Mouse (Mus musculus) lung, postnatal 14 days (tissue): ENCODE data around the gene Thra.

Experiments
- DNase-seq: peaks from one replicate; pipeline ENCODE4 v3.0.0; 2021

Gene Thra

DNA sequence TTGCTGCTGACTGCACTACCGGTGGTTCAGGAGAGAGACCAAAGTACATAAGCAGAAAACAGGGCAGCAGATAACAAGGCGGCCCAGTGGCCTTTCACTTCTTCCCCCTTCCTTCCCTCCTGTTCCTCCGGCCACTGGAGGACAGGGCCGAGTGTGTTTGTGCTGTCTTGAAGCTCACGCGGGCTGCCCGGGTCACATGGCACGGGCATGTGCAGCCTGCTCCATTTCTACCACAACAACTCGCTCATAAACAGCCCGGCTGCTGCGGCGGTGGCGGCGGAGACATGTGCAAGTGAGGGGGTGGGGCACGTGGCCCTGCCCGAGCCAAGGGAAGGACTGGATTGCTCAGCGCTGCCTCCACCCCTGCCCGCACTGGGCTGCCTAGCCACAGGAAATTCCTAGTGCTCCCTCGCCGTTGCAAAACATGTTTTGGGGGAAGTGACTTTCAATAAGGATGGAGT, 42.8 kb downstream of the Thra start:
- peak; percentile 93 for DNase-seq

DNA sequence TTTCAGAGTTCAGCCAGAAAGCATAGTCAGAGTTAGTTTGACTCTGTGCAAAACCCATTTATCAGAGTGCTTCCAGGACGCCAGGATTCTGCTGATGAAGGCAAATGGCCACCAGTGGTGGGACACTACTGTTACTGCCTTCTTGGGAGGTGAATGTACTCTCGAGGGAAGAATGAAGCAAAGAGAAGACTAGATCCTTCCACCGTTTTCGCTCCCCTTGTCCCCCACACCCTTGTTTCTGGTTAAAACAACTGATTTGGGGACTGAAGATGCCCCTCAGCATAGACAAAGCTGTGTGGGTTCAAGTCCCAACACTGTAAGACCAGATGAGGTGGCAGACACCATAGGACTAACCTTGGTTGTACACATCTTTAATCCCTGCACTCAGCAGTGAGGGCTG, 43.7 kb downstream of the Thra start:
- no peak for DNase-seq

GRCm38 (mm10) chr11:98785214-98785613, 44.8 kb downstream of the Thra start:
- DNase-seq, result no peak

GRCm38 (mm10) chr11:98785772-98786281, 45.4 kb downstream of the Thra start:
- DNase-seq, result peak; percentile 78

DNA sequence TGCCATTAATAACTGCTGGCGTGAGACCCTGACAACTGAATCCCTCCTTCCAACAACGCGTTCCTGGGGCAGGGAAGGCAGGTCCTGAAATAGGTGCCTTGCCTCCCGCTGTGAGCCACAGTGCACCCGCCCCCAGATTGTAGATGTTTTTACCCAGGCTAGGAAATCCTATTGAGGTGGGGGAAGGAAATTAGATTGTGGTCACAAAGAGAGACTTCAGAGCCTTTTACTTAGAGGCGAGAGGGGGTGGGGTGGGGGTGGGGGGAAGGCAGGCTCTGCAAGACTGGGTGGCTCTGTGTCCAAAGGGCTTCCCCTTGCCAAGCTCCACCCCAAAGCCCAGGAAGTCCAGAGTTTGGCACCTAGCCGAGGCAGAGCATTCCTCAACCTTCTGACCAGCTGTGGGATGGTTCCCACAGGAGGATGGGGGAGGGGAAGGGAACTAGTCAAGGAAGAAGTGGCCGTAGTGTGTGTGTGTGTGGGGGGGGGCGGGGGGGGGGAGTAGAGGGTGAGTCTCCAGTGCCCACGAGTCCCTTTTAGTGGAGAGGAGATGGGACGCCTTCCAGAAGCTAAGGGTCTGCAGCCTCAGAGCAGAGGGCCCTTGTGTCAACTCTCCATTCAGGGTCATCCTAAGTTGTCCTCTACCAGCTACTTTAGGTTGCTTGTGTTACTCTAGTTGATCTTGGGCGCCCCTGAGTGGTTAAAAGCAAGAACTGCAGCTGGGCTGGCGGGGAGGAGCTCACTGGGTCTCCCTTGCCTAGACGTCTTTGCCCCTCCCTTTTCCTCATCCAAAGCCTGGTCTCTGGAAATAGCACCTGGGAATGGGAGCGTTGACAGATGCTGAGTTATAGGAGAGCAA, 46.1 kb downstream of the Thra start:
- peak; percentile 98 for DNase-seq

GRCm38 (mm10) chr11:98787229-98787628, 46.8 kb downstream of the Thra start:
- no peak for DNase-seq

- no peak for DNase-seq
Observed at GRCm38 (mm10) chr11:98787691-98788090, 47.3 kb downstream of the Thra start.

DNA sequence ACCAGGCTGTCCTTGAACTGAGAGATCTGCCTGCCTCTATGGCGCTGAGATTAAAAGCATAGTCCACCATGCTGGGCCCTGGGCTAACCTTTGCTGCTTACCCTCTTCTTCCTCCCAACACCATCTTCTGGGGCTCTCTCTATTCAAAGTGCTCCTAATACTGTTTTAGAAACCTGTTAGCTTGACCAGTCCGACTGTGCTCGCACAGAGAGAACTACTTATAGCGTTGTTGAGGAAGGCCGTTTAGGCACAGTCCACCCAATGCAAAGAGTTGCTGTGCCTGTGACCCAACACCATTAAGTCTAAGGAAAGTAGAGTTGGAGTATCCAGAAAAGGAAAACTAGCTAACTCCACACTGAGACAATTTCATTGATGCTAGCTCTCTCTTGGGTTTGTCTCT, 47.7 kb downstream of the Thra start:
- DNase-seq, result no peak

DNA sequence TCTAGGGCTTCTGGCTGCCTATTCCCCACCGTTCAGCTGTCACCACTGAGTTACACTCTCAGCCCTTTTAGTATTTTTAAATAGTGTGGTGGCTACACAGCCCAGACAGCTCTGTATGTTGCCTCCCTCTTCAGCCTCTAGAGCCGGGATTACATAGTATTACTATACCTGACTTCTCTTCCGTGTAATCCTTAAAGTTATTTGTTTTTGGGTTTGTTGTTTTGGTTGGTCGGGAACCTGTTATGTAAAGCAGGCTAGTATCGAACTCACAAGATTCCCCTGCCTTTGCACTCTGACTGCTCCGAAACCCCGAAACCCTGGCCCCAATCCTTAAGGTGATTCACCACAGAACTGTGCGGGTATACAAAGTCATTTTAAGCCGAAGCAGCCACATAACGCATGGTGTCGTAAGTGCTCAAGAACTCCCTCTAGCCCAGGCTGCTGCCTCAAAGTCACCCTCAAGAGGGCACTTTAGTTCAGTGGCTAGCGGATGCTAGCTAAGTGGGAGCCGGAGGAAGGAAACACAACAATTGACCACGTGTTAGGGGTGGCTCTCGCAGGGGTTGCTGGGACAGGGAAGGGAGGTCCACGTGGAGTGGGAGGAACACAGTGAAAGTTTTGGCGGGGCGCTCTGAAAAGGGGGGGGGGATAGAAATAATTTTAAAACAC, 48.2 kb downstream of the Thra start:
- peak; percentile 87 for DNase-seq

GRCm38 (mm10) chr11:98789219-98789807, 48.9 kb downstream of the Thra start:
- no peak for DNase-seq

DNA sequence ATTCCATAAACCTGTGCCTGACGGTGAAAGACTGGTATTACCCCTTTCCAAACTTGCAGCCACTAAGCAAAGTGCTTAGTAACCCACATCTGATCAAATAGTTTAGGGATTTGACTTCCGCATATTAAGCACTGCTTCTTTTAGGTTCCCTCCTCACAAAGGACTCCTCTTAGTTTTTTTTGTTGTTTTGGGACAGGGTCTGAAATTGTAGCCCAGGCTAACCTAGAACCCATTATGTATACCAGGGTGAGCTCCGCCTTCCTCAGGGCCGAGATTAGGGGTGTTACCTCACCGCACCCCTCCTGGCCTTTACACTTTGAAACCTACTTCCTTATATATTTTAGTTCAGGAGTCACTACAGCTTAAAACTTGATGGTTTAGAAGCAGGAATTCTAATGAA, 49.4 kb downstream of the Thra start:
- DNase-seq, result no peak

DNA sequence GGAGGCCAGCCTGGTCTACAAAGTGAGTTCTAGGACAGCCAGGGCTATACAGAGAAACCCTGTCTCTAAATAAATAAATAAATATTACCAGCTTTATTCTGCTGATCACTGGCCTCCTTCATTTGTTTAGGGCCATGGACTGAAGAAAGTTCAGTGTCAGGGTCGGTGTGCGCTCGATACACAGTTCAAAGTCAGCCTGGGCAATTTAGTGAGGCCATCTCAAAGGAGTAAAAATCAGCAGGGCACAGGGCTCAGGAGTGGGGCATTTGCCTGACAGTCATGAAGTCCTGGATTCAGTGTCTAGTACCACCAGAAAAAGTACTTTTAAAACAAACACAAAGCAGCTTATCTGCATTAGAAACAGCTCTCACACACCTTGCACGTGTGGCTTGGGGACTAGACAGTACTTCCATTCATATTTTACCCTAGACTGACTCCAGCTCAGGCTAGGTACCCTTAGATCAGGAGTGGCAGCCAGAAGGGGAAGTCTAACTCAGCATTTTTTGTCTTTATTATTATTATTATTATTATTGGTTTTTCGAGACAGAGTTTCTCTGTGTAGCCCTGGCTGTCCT, 50.3 kb downstream of the Thra start:
- DNase-seq, result no peak

- no peak for DNase-seq
Observed at GRCm38 (mm10) chr11:98791448-98791847, 51.0 kb downstream of the Thra start.

GRCm38 (mm10) chr11:98792081-98792480, 51.6 kb downstream of the Thra start:
- DNase-seq, result no peak

GRCm38 (mm10) chr11:98794469-98795014, 54.1 kb downstream of the Thra start:
- peak; percentile 80 for DNase-seq

GRCm38 (mm10) chr11:98795015-98795713, 54.7 kb downstream of the Thra start, which contains the start of gene Msl1:
Msl1 (plus strand) TSS chr11:98795516.
- peak; percentile 89 for DNase-seq

DNA sequence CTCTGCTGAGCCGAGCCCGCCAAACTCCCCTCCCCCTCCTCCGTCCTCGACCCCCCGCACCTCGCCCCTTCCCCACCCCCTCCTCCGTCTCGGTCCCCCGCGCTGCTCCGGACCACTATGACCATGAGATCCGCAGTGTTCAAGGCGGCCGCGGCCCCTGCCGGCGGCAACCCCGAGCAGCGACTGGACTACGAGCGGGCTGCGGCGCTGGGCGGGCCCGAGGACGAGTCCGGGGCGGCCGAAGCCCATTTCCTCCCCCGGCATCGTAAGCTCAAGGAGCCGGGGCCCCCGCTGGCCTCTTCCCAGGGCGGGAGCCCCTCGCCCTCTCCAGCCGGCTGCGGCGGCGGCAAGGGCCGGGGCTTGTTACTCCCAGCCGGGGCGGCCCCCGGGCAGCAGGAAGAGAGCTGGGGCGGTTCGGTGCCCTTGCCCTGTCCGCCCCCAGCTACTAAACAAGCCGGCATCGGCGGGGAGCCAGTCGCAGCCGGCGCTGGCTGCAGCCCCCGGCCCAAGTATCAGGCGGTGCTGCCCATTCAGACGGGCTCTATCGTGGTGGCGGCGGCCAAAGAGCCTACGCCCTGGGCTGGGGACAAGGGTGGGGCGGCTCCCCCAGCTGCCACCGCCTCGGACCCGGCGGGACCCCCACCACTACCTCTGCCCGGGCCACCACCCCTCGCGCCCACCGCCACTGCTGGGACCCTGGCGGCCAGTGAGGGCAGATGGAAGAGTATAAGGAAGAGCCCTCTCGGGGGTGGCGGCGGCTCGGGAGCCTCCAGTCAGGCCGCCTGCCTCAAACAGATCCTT, 55.5 kb downstream of the Thra start:
- peak; percentile 52 for DNase-seq

DNA sequence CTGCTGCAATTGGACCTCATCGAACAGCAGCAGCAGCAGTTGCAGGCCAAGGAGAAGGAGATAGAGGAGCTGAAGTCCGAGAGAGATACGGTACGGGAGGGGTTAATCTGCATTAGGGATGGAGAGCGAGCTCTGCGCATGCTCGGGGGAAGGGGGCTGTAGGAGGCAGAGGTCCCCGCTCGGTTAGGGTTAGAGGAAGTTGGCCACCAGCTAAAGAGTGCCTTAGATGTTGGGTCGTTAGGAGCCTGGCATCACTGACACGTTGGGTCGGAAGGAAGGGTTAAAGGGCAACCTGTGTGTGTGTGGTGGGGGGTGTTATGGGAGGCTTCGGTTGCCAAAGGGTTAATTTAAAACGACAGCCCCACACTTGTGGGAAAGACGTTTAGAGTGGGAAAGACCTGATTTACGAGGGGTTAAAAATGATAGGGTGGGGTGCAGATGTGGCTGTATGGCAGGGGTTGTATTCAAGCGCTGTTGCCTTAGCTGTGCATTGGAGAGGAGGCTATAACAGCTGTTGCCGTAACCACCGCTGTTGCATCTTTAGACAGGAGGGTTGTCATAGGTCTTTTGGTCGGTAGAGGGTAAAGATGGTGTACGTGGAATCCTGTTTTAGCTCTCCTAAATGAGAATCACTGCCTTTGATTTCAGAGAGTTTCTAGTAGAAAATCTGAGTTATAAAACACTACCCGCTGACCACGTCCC, 56.2 kb downstream of the Thra start:
- peak; percentile 72 for DNase-seq

DNA sequence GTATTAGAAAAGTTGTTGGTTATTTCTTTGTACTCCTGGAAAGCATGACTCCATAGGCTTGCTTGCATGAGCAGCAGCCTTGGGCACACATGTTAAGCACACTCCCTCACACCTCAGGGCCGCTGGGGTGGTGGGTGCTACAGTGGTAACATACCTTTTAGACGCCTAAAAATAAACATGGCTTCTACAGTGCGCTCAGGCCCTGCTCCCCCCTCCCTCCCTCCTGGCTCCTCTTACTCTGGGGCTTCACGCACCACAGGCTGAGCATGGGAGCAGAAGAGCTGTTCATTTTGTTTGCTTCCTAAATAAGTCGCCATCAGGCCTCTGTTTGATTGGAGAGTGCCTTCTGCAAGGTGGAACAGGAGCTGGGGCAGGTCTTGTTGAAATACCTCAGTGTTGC, 56.9 kb downstream of the Thra start:
- no peak for DNase-seq

DNA sequence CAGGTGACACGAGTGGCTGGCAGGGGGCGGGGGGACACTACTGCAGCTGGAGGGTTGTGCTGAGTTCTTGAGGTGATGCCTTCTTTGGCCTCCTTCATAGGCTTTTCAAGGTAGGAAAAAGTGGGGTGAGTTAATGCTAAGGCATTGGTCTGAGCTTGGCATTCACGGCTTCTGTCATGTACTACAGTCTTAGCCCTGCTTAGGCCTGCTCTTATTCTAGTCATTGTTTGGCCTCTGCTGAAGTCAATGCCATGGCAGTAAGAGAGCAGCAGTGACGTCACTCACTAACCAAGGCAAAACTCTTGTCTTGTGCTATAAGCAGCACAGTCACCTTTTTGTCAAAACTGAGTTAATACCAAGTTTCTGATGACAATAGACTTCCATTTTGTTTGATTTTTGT, 57.5 kb downstream of the Thra start:
- DNase-seq, result no peak

GRCm38 (mm10) chr11:98804605-98805004, 64.2 kb downstream of the Thra start, which contains the start of gene Casc3:
Casc3 (plus strand) TSS chr11:98804905.
- no peak for DNase-seq
